Mouse (Mus musculus) left cerebral cortex, adult 8-10 months (tissue): ENCODE results near the gene Phkg1. TPM values are rescaled to one million over a fixed set of nuclear protein-coding genes. Genes with fewer than 3 reads are reported as not detected.

Source experiments
- DNase-seq, 2 experiments: peaks; one replicate each; pipeline ENCODE4 v3.0.0; 2022; ENCODE audit warnings: low spot score in 2 of 2
- total RNA-seq, 4 experiments: library from RNA; stranded (reverse); gene quantifications; 2 replicates each; pipeline ENCODE4 v1.2.4; 2022

Gene Phkg1
- total RNA-seq, 4 experiments from 2014 or later: 16.7 to 20.4 (median 17.8) TPM

- DNase-seq: no peak
Observed at GRCm38 (mm10) chr5:129844848-129845247, 53.5 kb downstream of the Phkg1 start.

Other genes with a start within 250 kb of the Phkg1 start
- gene Zfp11, start 228.4 kb downstream of the Phkg1 start, total RNA-seq: 1 to 10 TPM; 6.0 to 7.0 (median 6.2) TPM
- gene Sept14, start 190.0 kb downstream of the Phkg1 start, total RNA-seq: not detected
- 10 to 100 TPM; 73.7 to 91.9 (median 81.3) TPM for gene Mrps17, start 183.1 kb downstream of the Phkg1 start, total RNA-seq
- 10 to 100 TPM; 87.2 to 95.0 (median 91.5) TPM for gene Nipsnap2, start 173.5 kb downstream of the Phkg1 start, total RNA-seq
- 10 to 100 TPM; 18.8 to 21.3 (median 19.6) TPM for gene Psph, start 111.1 kb downstream of the Phkg1 start, total RNA-seq
- gene Sumf2, start 51.6 kb downstream of the Phkg1 start, total RNA-seq: 10 to 100 TPM; 18.2 to 23.0 (median 21.9) TPM
- gene Chchd2, start 11.1 kb downstream of the Phkg1 start, total RNA-seq: 100 to 1,000 TPM; 416 to 428 (median 423) TPM
- 1 to 10 TPM; 6.9 to 9.6 (median 7.9) TPM for gene Zbed5, start 2.8 kb downstream of the Phkg1 start, total RNA-seq
- gene Nupr1l, start 10.0 kb upstream of the Phkg1 start, total RNA-seq: 1 to 10 TPM; 2.5 to 3.5 (median 3.2) TPM
- gene Vkorc1l1, start 43.4 kb upstream of the Phkg1 start, total RNA-seq: 10 to 100 TPM; 45.5 to 56.9 (median 50.1) TPM
- 10 to 100 TPM; 12.7 to 40.4 (median 22.1) TPM for gene Gusb, start 104.5 kb upstream of the Phkg1 start, total RNA-seq
- 10 to 100 TPM; 22.9 to 28.0 (median 25.9) TPM for gene Asl, start 130.7 kb upstream of the Phkg1 start, total RNA-seq
- gene Crcp, start 130.7 kb upstream of the Phkg1 start, total RNA-seq: 10 to 100 TPM; 26.7 to 32.6 (median 30.1) TPM
- 10 to 100 TPM; 34.4 to 39.4 (median 36.7) TPM for gene Tpst1, start 174.8 kb upstream of the Phkg1 start, total RNA-seq
- 10 to 100 TPM; 10.6 to 15.2 (median 13.0) TPM for gene Kctd7, start 246.3 kb upstream of the Phkg1 start, total RNA-seq